29 mouse cellular contexts compared by ENCODE assay signal in genomic region chr4:25271926-25272325, GRCm38 (mm10). TPM values are rescaled to one million over a fixed set of nuclear protein-coding genes. Genes with fewer than 3 reads are reported as not detected.
DNase-seq lines count a peak whose midpoint lies in the region; TF ChIP-seq lines count a peak whose summit lies in the region.
"Had no signal": no experiment of that assay in that cellular context is flagged by ENCODE, and none has a peak within 500 bp of the region (broad histone marks: within the 10 kb centered on the region; RNA-seq: fewer than 3 reads in every experiment).

No protein-coding gene starts in this region.

- no peak overlapping the region for H3K9ac ChIP-seq in CH12.LX (ENCODE audit: insufficient read depth, low read depth)
- H3K9ac ChIP-seq: embryonic facial prominence, embryonic 13.5 days; embryonic facial prominence, embryonic 15.5 days; forebrain, embryonic 12.5 days had no signal

- TF ChIP-seq EP300 in CH12.LX (IDR thresholded peaks at IDR 0.05; ENCODE audit: low read length): no peak

- no peaks in the 10 kb centered on the region for H3K27me3 ChIP-seq in CH12.LX (replicated peaks)
- no peaks in the 10 kb centered on the region for H3K27me3 ChIP-seq in splenic B cell, adult 2 months (ENCODE audit: control insufficient read depth, insufficient read depth, low read length, poor library complexity, severe bottlenecking)
- H3K27me3 ChIP-seq: embryonic facial prominence, embryonic 13.5 days; embryonic facial prominence, embryonic 15.5 days; forebrain, embryonic 12.5 days; Patski had no signal

- peaks cover 50 to 86% of the 10 kb centered on the region in 2 experiments for H3K36me3 ChIP-seq in CH12.LX (replicated peaks in 1 of 2; ENCODE audit: control insufficient read depth in 1 of 2, insufficient read depth in 1 of 2, low read length in 1 of 2)
- H3K36me3 ChIP-seq in splenic B cell, adult 2 months (ENCODE audit: control insufficient read depth, insufficient read depth, low read length, poor library complexity, severe bottlenecking): peaks cover 20% of the 10 kb centered on the region

- H3K4me3 ChIP-seq in CH12.LX (replicated peaks in 1 of 3; ENCODE audit: low read depth in 2 of 3, low read length in 2 of 3, poor library complexity in 1 of 3): no peak overlapping the region
- H3K4me3 ChIP-seq: embryonic facial prominence, embryonic 13.5 days; embryonic facial prominence, embryonic 15.5 days; erythroblast, embryonic 14.5 days; forebrain, embryonic 10.5 days; forebrain, embryonic 12.5 days had no signal

- H3K4me1 ChIP-seq in CH12.LX (ENCODE audit: control insufficient read depth in 1 of 2, insufficient read depth in 2 of 2): peaks cover 0 to 33% of the 10 kb centered on the region in 2 experiments; a peak in 3 of 4 replicates
- H3K4me1 ChIP-seq: embryonic facial prominence, embryonic 13.5 days; embryonic facial prominence, embryonic 15.5 days; forebrain, embryonic 10.5 days; forebrain, embryonic 12.5 days had no signal

- H3K27ac ChIP-seq in CH12.LX (ENCODE audit: insufficient read depth, low read depth): no peak overlapping the region
- H3K27ac ChIP-seq: embryonic facial prominence, embryonic 13.5 days; embryonic facial prominence, embryonic 15.5 days; forebrain, embryonic 10.5 days; forebrain, embryonic 12.5 days had no signal

- no peaks in the 10 kb centered on the region for H3K79me2 ChIP-seq in CH12.LX (replicated peaks; ENCODE audit: control insufficient read depth, extremely low read depth, insufficient read depth, poor library complexity, severe bottlenecking)

- no peaks in the 10 kb centered on the region for H3K9me3 ChIP-seq in CH12.LX (replicated peaks; ENCODE audit: low read length)
- H3K9me3 ChIP-seq: embryonic facial prominence, embryonic 13.5 days; embryonic facial prominence, embryonic 15.5 days; forebrain, embryonic 10.5 days; forebrain, embryonic 12.5 days had no signal

- TF ChIP-seq RAD21 in CH12.LX (IDR thresholded peaks at IDR 0.05; ENCODE audit: low read depth, low read length): no peak

- no peak for TF ChIP-seq POLR2A in CH12.LX (IDR thresholded peaks at IDR 0.05; ENCODE audit: low read depth, low read length)

- in situ Hi-C loops in CH12.LX (cut with MboI; ENCODE audit: low pct_ligation_motif_present, low pct_unique_long_range_greater_than_20kb, low sequenced_read_pairs): no loop called here

- DNase-seq in A20 (ENCODE audit: low read depth, low spot score) (peak; percentile 51), CH12.LX (ENCODE audit: extremely low read depth) (peak; percentile 50)
- DNase-seq in splenic B cell, adult 2 months (ENCODE audit: low read depth, low spot score): peak; percentile 33
- DNase-seq in ovary, postnatal 10 days (ENCODE audit: low spot score): no peak
- DNase-seq in layer of hippocampus, adult 11-12 months (ENCODE audit: low spot score): no peak
- DNase-seq: adrenal gland, adult 8-10 months; adrenal gland, postnatal 14 days; adrenal gland, postnatal 36 days; B cell, adult 2 months; cerebellum, adult 11-12 months; cerebellum, adult 2 months; cerebellum, adult 9-10 months; cerebellum, postnatal 10 days; cerebellum, postnatal 36 days; embryo, embryonic 11 days had no signal

- dilution Hi-C loops in CH12.LX (cut with MboI; ENCODE audit: extremely low pct_ligation_motif_present, extremely low pct_unique_long_range_greater_than_20kb, low sequenced_read_pairs): no loop called here

- no peak overlapping the region for H3K4me2 ChIP-seq in CH12.LX (ENCODE audit: insufficient read depth, low read depth, poor library complexity, severe bottlenecking)
- H3K4me2 ChIP-seq: embryonic facial prominence, embryonic 13.5 days; embryonic facial prominence, embryonic 15.5 days; forebrain, embryonic 12.5 days had no signal

- TF ChIP-seq CTCF in CH12.LX (conservative IDR thresholded peaks at IDR 0.05 in 1 of 2, IDR thresholded peaks at IDR 0.05 in 1 of 2; ENCODE audit: low read depth in 2 of 2, low read length in 2 of 2): no peak

TF ChIP-seq in CH12.LX, 34 proteins besides CTCF, POLR2A, EP300 and RAD21:
- TF ChIP-seq CHD2 (IDR thresholded peaks at IDR 0.05; ENCODE audit: low read length) (no peak), ZKSCAN1 (IDR thresholded peaks at IDR 0.05; ENCODE audit: borderline replicate concordance, low read depth, low read length) (no peak), ZNF384 (IDR thresholded peaks at IDR 0.05; ENCODE audit: low read depth, low read length) (no peak), NRF1 (IDR thresholded peaks at IDR 0.05; ENCODE audit: low read depth, low read length) (no peak), TBP (conservative IDR thresholded peaks at IDR 0.05; ENCODE audit: low read depth, low read length) (no peak), JUN (IDR thresholded peaks at IDR 0.05; ENCODE audit: insufficient read depth, low read depth, low read length) (no peak), MXI1 (IDR thresholded peaks at IDR 0.05; ENCODE audit: low read depth, low read length) (no peak), NELFE (IDR thresholded peaks at IDR 0.05; ENCODE audit: low read depth, low read length) (no peak), MAZ (IDR thresholded peaks at IDR 0.05; ENCODE audit: low read depth, low read length) (no peak), TCF12 (IDR thresholded peaks at IDR 0.05; ENCODE audit: low read depth, low read length) (no peak), MAFK (IDR thresholded peaks at IDR 0.05; ENCODE audit: insufficient replicate concordance, low read length) (no peak), JUND (conservative IDR thresholded peaks at IDR 0.05; ENCODE audit: low read depth, low read length) (no peak)
TF ChIP-seq in CH12.LX: peak in this region for 0.

RNA-seq across cellular contexts. Expression of gene Ufl1, which starts 9.7 kb away (rescaled TPM):
- total RNA-seq in CH12.LX (2012; rRNA removed): 16.8 and 18.1 TPM in 2 replicates
- 21.8 and 22.7 TPM in 2 replicates for total RNA-seq in CH12.LX (2014; rRNA removed)
- 27.9 and 29.6 TPM in 2 replicates for polyA plus RNA-seq in CH12.LX (2012; ENCODE audit: insufficient read length, low read depth)

RNA-seq across cellular contexts. Expression of gene Fhl5, which starts 29.2 kb away (rescaled TPM):
- not detected in 2 replicates for total RNA-seq in CH12.LX (2012; rRNA removed)
- not detected in 2 replicates for total RNA-seq in CH12.LX (2014; rRNA removed)
- polyA plus RNA-seq in CH12.LX (2012; ENCODE audit: insufficient read length, low read depth): not detected in 2 replicates
- total RNA-seq: common myeloid progenitor, adult 5-6 weeks; ES-E14; MEL had no signal
- polyA plus RNA-seq: activated CD4-positive, CD25-positive, alpha-beta regulatory T cell, adult 4 months; CD4-positive, CD25-positive, alpha-beta regulatory T cell, adult 4 months; embryonic facial prominence, embryonic 11.5 days; embryonic facial prominence, embryonic 13.5 days; embryonic facial prominence, embryonic 15.5 days; erythroblast, embryonic 14.5 days; forebrain, embryonic 10.5 days; forebrain, embryonic 12.5 days; forebrain, embryonic 14.5 days; forebrain, embryonic 16.5 days; Patski had no signal

Comparison
In these comparisons a context has a peak if more than half of its experiments do, and no peak if none do; other contexts are left out.
1. DNase-seq: peak in A20 (single experiment), CH12.LX (single experiment) and splenic B cell, adult 2 months (single experiment); none in ovary, postnatal 10 days (single experiment) and layer of hippocampus, adult 11-12 months (single experiment).